Mouse (Mus musculus) gastrocnemius, postnatal 25 days (tissue): ENCODE data around the gene Clec3b. TPM values are rescaled to one million over a fixed set of nuclear protein-coding genes. Genes with fewer than 3 reads are reported as not detected.

Experiments
- DNase-seq: peaks from one replicate; pipeline ENCODE4 v3.0.0; 2022
- total RNA-seq, 2 experiments: library from RNA; stranded (reverse); gene quantifications; 1 replicate in 1 of 2; 2 replicates in 1 of 2; pipeline ENCODE4 v1.2.3; 2021

The Clec3b gene
- total RNA-seq, 2 experiments from 2014 or later: 44.1 to 65.2 TPM

- DNase-seq: no peak
Measured at GRCm38 (mm10) chr9:123152026-123152425, 1.3 kb downstream of the Clec3b start.

- DNase-seq: peak; percentile 66
Measured at GRCm38 (mm10) chr9:123153121-123153520, 2.4 kb downstream of the Clec3b start.

GRCm38 (mm10) chr9:123156910-123157361 lies 6.2 kb downstream of the Clec3b start:
- DNase-seq: peak; percentile 81

- DNase-seq: peak; percentile 63
Measured at GRCm38 (mm10) chr9:123157699-123158098, 7.0 kb downstream of the Clec3b start.

GRCm38 (mm10) chr9:123158125-123158836 lies 7.5 kb downstream of the Clec3b start:
- DNase-seq: no peak

- no peak for DNase-seq
Measured at GRCm38 (mm10) chr9:123159330-123159729, 8.6 kb downstream of the Clec3b start.

- DNase-seq: no peak
Measured at GRCm38 (mm10) chr9:123161792-123162191, 11.0 kb downstream of the Clec3b start.

- no peak for DNase-seq
Measured at GRCm38 (mm10) chr9:123162985-123163694, 12.4 kb downstream of the Clec3b start.

GRCm38 (mm10) chr9:123165781-123166443 lies 15.2 kb downstream of the Clec3b start:
- no peak for DNase-seq

- DNase-seq: no peak
Measured at GRCm38 (mm10) chr9:123173760-123174159, 23.0 kb downstream of the Clec3b start.

- no peak for DNase-seq
Measured at GRCm38 (mm10) chr9:123174356-123174755, 23.6 kb downstream of the Clec3b start.

- DNase-seq: no peak
Measured at GRCm38 (mm10) chr9:123177380-123178048, 26.8 kb downstream of the Clec3b start.

GRCm38 (mm10) chr9:123180003-123180402 lies 29.3 kb downstream of the Clec3b start:
- no peak for DNase-seq

- DNase-seq: no peak
Measured at GRCm38 (mm10) chr9:123183226-123183625, 32.5 kb downstream of the Clec3b start.

- DNase-seq: no peak
Measured at GRCm38 (mm10) chr9:123185546-123185945, 34.8 kb downstream of the Clec3b start.

- DNase-seq: no peak
Measured at GRCm38 (mm10) chr9:123186151-123186550, 35.4 kb downstream of the Clec3b start.

- DNase-seq: no peak
Measured at GRCm38 (mm10) chr9:123187589-123187988, 36.8 kb downstream of the Clec3b start.

- no peak for DNase-seq
Measured at GRCm38 (mm10) chr9:123188271-123188670, 37.5 kb downstream of the Clec3b start.

- no peak for DNase-seq
Measured at GRCm38 (mm10) chr9:123200116-123200515, 49.4 kb downstream of the Clec3b start.

- no peak for DNase-seq
Measured at GRCm38 (mm10) chr9:123206526-123206925, 55.8 kb downstream of the Clec3b start.

GRCm38 (mm10) chr9:123206948-123207347 lies 56.2 kb downstream of the Clec3b start:
- no peak for DNase-seq
